Mouse (Mus musculus): ENCODE results near the gene Tomm40. TPM values are rescaled to one million over a fixed set of nuclear protein-coding genes. Genes with fewer than 3 reads are reported as not detected.
A peak's percentile ranks its signal among the peaks of the same experiment; 100 is the strongest.

Tomm40 gene
- polyA plus RNA-seq, 1 experiment, result 109 TPM

DNA sequence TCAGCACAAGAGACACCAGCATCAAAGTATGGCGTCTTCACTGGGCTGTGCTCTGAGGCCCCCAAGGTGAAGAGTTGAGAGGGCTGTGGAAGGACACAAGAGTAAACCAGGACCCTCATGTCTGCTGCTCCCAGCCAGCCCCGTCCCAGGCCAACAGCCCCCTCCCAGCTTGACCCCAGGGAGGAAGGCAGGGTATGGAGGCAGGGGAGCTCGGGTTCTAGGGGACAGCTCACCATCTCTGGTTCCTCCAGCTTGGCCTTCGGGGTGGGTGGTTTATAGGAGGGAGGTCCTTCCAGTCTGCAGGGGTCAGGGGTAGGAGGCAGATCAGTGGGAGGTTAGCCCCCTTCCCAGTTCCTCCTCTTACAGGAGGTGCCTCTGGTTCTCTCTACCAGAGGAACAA lies 4.0 kb upstream of the Tomm40 start:
- Histone ChIP-seq H3K4me1 (replicated peaks; ENCODE audit: control insufficient read depth, insufficient read depth, low read length) (peaks cover 4% of the 10 kb centered on the region), H3K36me3 (ENCODE audit: control insufficient read depth, insufficient read depth, low read length) (no peaks in the 10 kb centered on the region), H3K4me3 (ENCODE audit: control insufficient read depth, insufficient read depth, low read length) (no peak overlapping the region), H3K27ac (ENCODE audit: control insufficient read depth, insufficient read depth, low read length) (no peak overlapping the region), H3K27me3 (ENCODE audit: control insufficient read depth, insufficient read depth, low read length) (no peaks in the 10 kb centered on the region)
- TF ChIP-seq POLR2A (IDR thresholded peaks at IDR 0.05; ENCODE audit: control insufficient read depth, extremely low read depth, insufficient read depth, low read length, poor library complexity) (no peak), CTCF (IDR thresholded peaks at IDR 0.05; ENCODE audit: borderline replicate concordance, control insufficient read depth, extremely low read depth, insufficient read depth, low read length, poor library complexity) (no peak)
- 90% methylated on average over 4 of the region's 4 CpGs for WGBS
- DNase-seq, result no peak

DNA sequence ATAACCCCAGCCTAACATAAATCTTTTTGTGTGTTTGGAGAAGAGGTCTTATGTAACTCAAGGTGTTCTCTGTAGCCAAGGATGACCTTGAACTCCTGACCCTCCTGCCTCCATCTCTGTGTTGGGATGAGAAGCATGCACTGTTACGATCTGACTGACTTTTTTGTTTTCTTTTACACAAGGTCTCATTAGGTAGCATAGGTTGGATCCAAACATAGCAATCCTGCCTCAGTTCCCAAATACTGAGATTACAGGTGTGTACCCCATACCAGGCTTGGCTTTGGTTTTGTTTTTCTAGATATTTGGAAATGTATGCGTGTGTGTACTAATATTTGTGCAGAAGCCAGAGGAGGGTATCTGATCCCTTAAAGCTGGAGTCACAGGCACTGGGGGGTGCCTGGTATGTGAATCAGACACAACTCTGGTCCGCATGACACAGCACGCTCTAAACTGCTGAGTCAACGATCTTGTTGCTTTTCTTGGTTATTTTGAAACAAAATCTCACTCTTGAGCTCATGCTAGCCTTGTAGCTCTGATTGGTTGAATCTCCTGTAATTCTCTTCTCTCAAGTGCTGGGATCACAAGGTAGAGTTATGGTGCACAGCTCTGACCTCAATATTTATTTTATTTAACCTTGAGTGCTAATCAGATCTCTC lies 3.2 kb upstream of the Tomm40 start:
- no peak overlapping the region for H3K27ac ChIP-seq (ENCODE audit: control insufficient read depth, insufficient read depth, low read length)
- WGBS, result 94% methylated on average over 5 of the region's 5 CpGs
- no peaks in the 10 kb centered on the region for H3K27me3 ChIP-seq (ENCODE audit: control insufficient read depth, insufficient read depth, low read length)
- H3K36me3 ChIP-seq (ENCODE audit: control insufficient read depth, insufficient read depth, low read length), result no peaks in the 10 kb centered on the region
- H3K4me3 ChIP-seq (ENCODE audit: control insufficient read depth, insufficient read depth, low read length), result no peak overlapping the region
- no peak for DNase-seq
- H3K4me1 ChIP-seq (replicated peaks; ENCODE audit: control insufficient read depth, insufficient read depth, low read length), result peaks cover 4% of the 10 kb centered on the region
- TF ChIP-seq POLR2A (IDR thresholded peaks at IDR 0.05; ENCODE audit: control insufficient read depth, extremely low read depth, insufficient read depth, low read length, poor library complexity) (no peak), CTCF (IDR thresholded peaks at IDR 0.05; ENCODE audit: borderline replicate concordance, control insufficient read depth, extremely low read depth, insufficient read depth, low read length, poor library complexity) (no peak)

- no peaks in the 10 kb centered on the region for H3K36me3 ChIP-seq (ENCODE audit: control insufficient read depth, insufficient read depth, low read length)
- H3K4me3 ChIP-seq (ENCODE audit: control insufficient read depth, insufficient read depth, low read length), result no peak overlapping the region
- no peak for DNase-seq
- no peak for TF ChIP-seq CTCF (IDR thresholded peaks at IDR 0.05; ENCODE audit: borderline replicate concordance, control insufficient read depth, extremely low read depth, insufficient read depth, low read length, poor library complexity)
- no peak for TF ChIP-seq POLR2A (IDR thresholded peaks at IDR 0.05; ENCODE audit: control insufficient read depth, extremely low read depth, insufficient read depth, low read length, poor library complexity)
- WGBS, result 79% methylated on average over 4 of the region's 4 CpGs
- no peaks in the 10 kb centered on the region for H3K27me3 ChIP-seq (ENCODE audit: control insufficient read depth, insufficient read depth, low read length)
- H3K4me1 ChIP-seq (replicated peaks; ENCODE audit: control insufficient read depth, insufficient read depth, low read length), result peaks cover 4% of the 10 kb centered on the region
- no peak overlapping the region for H3K27ac ChIP-seq (ENCODE audit: control insufficient read depth, insufficient read depth, low read length)
These were observed 2.1 kb upstream of the Tomm40 start for GRCm38 (mm10) chr7:19717346-19717745.

DNA sequence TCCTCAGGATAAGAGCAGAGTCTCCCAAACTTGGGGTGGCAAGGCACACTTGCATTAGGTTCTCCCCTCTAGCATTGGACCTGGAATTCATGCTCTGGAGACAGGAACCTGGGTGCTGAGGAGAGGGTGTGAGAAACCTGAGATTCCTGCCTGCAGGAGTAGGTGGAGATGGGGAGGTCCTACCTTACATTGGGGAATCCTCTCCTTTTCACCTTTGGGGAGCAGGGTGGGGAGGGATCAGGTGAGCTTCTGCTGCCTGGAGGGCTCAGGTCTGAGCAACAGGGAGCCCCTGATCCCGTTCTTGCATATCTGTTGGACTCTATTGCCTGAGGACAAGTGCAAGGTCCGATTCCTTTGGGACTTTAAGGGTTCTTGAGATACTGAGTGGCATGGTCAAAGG lies 1.6 kb upstream of the Tomm40 start:
- TF ChIP-seq POLR2A (IDR thresholded peaks at IDR 0.05; ENCODE audit: control insufficient read depth, extremely low read depth, insufficient read depth, low read length, poor library complexity), result no peak
- no peak for TF ChIP-seq CTCF (IDR thresholded peaks at IDR 0.05; ENCODE audit: borderline replicate concordance, control insufficient read depth, extremely low read depth, insufficient read depth, low read length, poor library complexity)
- 95% methylated on average over 2 of the region's 2 CpGs for WGBS
- no peak overlapping the region for H3K27ac ChIP-seq (ENCODE audit: control insufficient read depth, insufficient read depth, low read length)

DNA sequence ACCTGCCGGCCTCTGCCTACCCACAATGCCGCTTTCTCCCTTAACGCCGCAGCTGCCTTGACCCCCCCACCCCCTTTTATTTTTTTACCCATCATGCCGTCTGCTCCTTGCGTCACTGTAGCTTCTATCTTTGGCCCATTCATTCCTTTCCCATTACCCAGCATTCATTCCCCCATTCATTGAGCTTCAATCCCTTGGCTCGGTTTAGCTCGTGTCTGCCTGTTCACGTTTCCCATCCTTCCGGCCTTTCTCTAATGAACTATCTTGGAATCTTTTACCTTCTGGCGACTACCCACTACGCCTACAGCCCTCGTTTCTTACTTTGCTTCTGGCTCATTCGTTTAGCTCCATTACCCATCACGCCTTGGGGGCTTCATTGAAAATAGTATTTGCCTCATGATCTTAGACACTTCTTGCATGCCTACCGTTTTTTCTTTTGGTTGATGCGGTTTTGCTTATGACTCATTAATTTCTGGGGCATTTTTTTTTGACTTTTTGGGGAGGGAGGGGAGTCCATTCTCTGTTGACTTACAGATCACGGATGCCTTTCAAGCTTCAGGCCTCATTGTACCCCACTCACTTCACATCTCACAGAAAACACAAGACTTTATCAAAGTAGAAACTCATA lies 931 bp upstream of the Tomm40 start:
- H3K4me3 ChIP-seq (ENCODE audit: control insufficient read depth, insufficient read depth, low read length), result peak overlapping the region; percentile 56
- TF ChIP-seq CTCF (IDR thresholded peaks at IDR 0.05; ENCODE audit: borderline replicate concordance, control insufficient read depth, extremely low read depth, insufficient read depth, low read length, poor library complexity), result no peak
- no peak for TF ChIP-seq POLR2A (IDR thresholded peaks at IDR 0.05; ENCODE audit: control insufficient read depth, extremely low read depth, insufficient read depth, low read length, poor library complexity)
- H3K36me3 ChIP-seq (ENCODE audit: control insufficient read depth, insufficient read depth, low read length), result peaks cover 4% of the 10 kb centered on the region; the same call in 1 of the 2 replicates
- no peaks in the 10 kb centered on the region for H3K27me3 ChIP-seq (ENCODE audit: control insufficient read depth, insufficient read depth, low read length)
- 2% methylated on average over 18 of the region's 18 CpGs for WGBS
- peaks cover 4% of the 10 kb centered on the region for H3K4me1 ChIP-seq (replicated peaks; ENCODE audit: control insufficient read depth, insufficient read depth, low read length)
- peak overlapping the region; percentile 43; the same call in 1 of the 2 replicates for H3K27ac ChIP-seq (ENCODE audit: control insufficient read depth, insufficient read depth, low read length)
- no peak for DNase-seq

More for the DNA sequence above, 1.6 kb upstream of the Tomm40 start:
- H3K36me3 ChIP-seq (ENCODE audit: control insufficient read depth, insufficient read depth, low read length), result no peaks in the 10 kb centered on the region; the same call in 1 of the 2 replicates
- DNase-seq, result no peak
- peaks cover 4% of the 10 kb centered on the region for H3K4me1 ChIP-seq (replicated peaks; ENCODE audit: control insufficient read depth, insufficient read depth, low read length)
- H3K27me3 ChIP-seq (ENCODE audit: control insufficient read depth, insufficient read depth, low read length), result no peaks in the 10 kb centered on the region
- no peak overlapping the region for H3K4me3 ChIP-seq (ENCODE audit: control insufficient read depth, insufficient read depth, low read length)

- under 1% methylated on average over 39 of the region's 39 CpGs for WGBS
- peaks cover 4% of the 10 kb centered on the region for H3K36me3 ChIP-seq (ENCODE audit: control insufficient read depth, insufficient read depth, low read length)
- no peak for DNase-seq
- H3K4me1 ChIP-seq (replicated peaks; ENCODE audit: control insufficient read depth, insufficient read depth, low read length), result peaks cover 4% of the 10 kb centered on the region
- peak overlapping the region; percentile 78 for H3K4me3 ChIP-seq (ENCODE audit: control insufficient read depth, insufficient read depth, low read length)
- H3K27ac ChIP-seq (ENCODE audit: control insufficient read depth, insufficient read depth, low read length), result no peak overlapping the region
- H3K27me3 ChIP-seq (ENCODE audit: control insufficient read depth, insufficient read depth, low read length), result no peaks in the 10 kb centered on the region
- TF ChIP-seq POLR2A (IDR thresholded peaks at IDR 0.05; ENCODE audit: control insufficient read depth, extremely low read depth, insufficient read depth, low read length, poor library complexity) (no peak), CTCF (IDR thresholded peaks at IDR 0.05; ENCODE audit: borderline replicate concordance, control insufficient read depth, extremely low read depth, insufficient read depth, low read length, poor library complexity) (no peak)
These were observed 402 bp downstream of the Tomm40 start for GRCm38 (mm10) chr7:19714836-19715235.

Measured in thymus, adult 2 months (tissue).